Mouse (Mus musculus): ENCODE data around the gene Isg20l2. TPM values are rescaled to one million over a fixed set of nuclear protein-coding genes. Genes with fewer than 3 reads are reported as not detected.
"Not testable (repeated sequence)": the region's sequence is repeated elsewhere in the genome, so short reads cannot be mapped to it uniquely, and the experiment has no call there.

The Isg20l2 gene
- polyA plus RNA-seq (2012; rRNA removed), result 29.2 and 29.4 TPM in 2 replicates

DNA sequence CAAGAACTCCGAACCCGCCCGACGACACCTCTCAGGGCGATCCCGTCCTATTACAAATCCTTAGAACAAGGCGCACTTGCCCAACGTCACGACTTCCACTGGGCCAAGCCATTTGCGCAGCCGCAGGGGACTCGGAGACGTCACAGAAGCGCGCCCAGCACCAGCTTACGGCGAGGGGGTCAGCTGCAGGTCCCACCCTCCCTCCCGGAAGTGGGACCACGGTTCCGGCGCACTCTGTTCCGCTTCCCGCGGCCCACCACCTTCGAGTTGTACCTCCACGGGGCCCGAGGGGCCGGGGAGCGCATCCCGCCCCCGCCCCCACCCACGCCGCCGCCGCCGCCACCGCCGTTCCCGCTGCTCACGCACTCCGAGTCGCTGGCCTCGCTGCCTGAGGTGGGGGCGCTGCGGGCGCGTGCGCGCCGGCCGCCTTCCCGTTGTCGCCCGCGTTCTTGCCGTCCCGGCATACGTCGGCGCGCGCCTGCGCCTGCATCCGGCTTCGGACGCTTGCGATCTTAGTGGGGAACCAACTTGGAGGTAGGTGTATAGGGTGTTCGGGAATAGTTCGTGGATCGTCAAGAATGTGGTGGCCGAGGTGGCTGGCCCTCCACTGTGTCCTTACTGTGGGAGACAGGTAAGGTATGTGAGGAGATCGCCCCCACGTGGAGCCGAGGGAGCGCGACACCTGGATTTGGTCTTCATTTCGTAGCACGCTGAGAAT, at the start of gene Isg20l2, which contains the start of gene Rrnad1:
Isg20l2 (plus strand) TSS at position 237 of the 718 bp plus-strand sequence.
Rrnad1 (minus strand) TSS at position 640 of the 718 bp plus-strand sequence.
- TF ChIP-seq CTCF (IDR thresholded peaks at IDR 0.05; ENCODE audit: borderline replicate concordance, extremely low read depth, insufficient read depth, insufficient read length) (peak; percentile 71), POLR2A (IDR thresholded peaks at IDR 0.05; ENCODE audit: borderline replicate concordance, extremely low read depth, insufficient read depth, insufficient read length, poor library complexity, severe bottlenecking) (peak; percentile 23; the same call in 1 of the 2 replicates)
- DNase-seq (ENCODE audit: low read depth), result peak; percentile 100

- DNase-seq (ENCODE audit: low read depth), result peak; percentile 3
- TF ChIP-seq POLR2A (IDR thresholded peaks at IDR 0.05; ENCODE audit: borderline replicate concordance, extremely low read depth, insufficient read depth, insufficient read length, poor library complexity, severe bottlenecking) (no peak), CTCF (IDR thresholded peaks at IDR 0.05; ENCODE audit: borderline replicate concordance, extremely low read depth, insufficient read depth, insufficient read length) (no peak)
Measured at GRCm38 (mm10) chr3:87884291-87884690, 45.8 kb upstream of the Isg20l2 start.

DNA sequence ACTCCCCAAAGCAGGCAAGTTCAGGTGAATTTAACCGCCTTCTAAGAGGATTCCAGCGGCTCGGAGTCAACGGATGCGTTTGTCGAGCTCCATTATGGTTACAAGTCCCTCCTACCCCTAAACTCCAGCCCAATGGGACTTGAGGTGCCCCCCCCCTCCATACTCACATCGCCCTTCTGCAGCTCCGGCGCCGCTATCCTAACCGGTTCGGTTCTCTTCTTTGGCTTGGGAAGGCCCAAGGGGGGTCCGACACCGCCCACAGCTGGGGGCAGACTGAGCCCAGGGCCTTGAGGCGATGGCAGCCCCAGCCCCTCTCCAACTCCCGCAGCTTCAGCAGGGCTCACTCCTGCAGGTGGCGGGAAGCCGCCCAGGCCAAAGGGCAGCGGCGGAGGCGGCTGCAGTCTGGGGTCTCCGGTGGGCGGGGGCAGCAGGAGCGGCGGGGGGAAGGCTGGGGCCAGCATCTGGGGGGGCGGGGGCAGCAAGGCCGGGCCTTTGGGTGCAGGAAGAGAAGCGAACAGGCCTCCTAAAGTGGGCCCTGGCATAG, 45.3 kb upstream of the Isg20l2 start:
- no peak for TF ChIP-seq POLR2A (IDR thresholded peaks at IDR 0.05; ENCODE audit: borderline replicate concordance, extremely low read depth, insufficient read depth, insufficient read length, poor library complexity, severe bottlenecking)
- TF ChIP-seq CTCF (IDR thresholded peaks at IDR 0.05; ENCODE audit: borderline replicate concordance, extremely low read depth, insufficient read depth, insufficient read length), result no peak
- peak; percentile 54 for DNase-seq (ENCODE audit: low read depth)

DNA sequence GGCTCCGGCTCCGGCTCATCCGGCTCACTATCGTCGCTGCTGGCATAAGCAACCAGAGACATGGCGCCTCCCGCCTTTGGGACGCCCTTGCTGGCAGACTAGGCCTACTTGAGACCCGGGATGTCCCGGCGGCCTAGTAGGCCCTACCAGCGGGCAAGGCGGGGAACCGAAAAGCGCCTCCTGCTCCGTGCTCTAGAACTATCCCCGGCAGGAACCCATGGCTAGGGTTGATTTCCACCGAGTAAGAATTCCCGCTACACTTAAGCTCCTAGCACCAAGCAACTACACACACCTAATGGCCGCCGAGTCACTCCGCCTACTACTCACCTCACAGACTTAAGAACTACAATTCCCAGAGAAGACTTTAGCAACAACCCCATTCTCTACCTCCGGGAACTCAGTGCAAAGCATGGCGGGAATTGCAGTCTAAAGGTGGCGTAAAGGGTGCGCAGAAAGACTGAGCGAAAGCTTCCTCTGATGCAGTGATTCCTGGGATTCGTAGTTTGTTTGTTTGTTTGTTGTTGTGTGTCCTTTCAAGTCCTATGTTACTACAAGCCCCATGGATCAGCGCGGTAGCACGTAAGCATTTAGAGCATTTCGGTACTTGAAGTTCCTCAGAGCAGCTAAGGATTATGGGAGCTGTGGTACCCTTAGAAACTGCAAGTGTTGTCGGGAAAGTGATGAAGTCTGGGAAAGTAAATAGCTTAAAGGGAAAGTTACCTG, 44.7 kb upstream of the Isg20l2 start, which contains the start of gene Prcc:
Prcc (minus strand) TSS at position 328 of the 723 bp plus-strand sequence.
- peak; percentile 100 for DNase-seq (ENCODE audit: low read depth)

DNA sequence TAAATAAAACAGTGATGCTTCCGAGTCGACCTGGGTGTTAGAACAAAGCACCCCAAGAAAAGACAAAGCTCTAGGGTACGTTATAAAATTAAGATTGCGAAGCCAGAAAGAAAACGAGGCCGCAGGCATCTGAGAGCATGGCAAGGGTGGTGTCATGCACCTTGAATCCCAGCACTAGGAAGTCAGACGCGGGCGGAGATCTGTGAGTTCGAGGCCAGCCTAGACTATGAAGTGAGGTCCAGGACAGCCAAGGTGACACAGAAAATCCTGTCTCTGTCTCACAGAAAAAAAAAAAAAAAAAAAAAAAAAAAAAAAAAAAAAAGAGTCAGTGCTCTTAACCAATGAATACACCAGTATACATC, 44.1 kb upstream of the Isg20l2 start:
- TF ChIP-seq POLR2A (IDR thresholded peaks at IDR 0.05; ENCODE audit: borderline replicate concordance, extremely low read depth, insufficient read depth, insufficient read length, poor library complexity, severe bottlenecking) (no peak), CTCF (IDR thresholded peaks at IDR 0.05; ENCODE audit: borderline replicate concordance, extremely low read depth, insufficient read depth, insufficient read length) (no peak)
- no peak for DNase-seq (ENCODE audit: low read depth)

More for the DNA sequence above, 44.7 kb upstream of the Isg20l2 start, which contains the start of gene Prcc:
- no peak for TF ChIP-seq CTCF (IDR thresholded peaks at IDR 0.05; ENCODE audit: borderline replicate concordance, extremely low read depth, insufficient read depth, insufficient read length)
- peak; percentile 34; the same call in 1 of the 2 replicates for TF ChIP-seq POLR2A (IDR thresholded peaks at IDR 0.05; ENCODE audit: borderline replicate concordance, extremely low read depth, insufficient read depth, insufficient read length, poor library complexity, severe bottlenecking)

DNA sequence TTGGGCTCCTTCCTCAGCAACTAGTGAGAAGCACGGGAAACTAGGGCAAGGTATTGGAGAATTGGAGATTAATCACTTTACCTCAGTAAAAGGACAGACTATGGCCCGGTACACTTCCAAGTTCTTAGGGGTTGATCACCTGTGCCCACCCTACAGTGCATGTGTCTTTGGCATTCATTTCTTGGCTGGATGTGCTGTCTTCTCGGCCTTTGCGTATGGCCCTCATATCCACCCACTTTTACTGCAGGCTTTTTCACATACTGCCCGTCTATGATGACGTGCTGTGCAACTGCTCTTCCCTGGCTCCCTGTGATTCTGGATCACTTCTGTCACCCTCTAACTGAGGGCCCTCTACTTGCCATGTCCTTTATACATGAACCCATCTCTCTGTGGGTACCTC, 43.7 kb upstream of the Isg20l2 start:
- DNase-seq (ENCODE audit: low read depth), result no peak

DNA sequence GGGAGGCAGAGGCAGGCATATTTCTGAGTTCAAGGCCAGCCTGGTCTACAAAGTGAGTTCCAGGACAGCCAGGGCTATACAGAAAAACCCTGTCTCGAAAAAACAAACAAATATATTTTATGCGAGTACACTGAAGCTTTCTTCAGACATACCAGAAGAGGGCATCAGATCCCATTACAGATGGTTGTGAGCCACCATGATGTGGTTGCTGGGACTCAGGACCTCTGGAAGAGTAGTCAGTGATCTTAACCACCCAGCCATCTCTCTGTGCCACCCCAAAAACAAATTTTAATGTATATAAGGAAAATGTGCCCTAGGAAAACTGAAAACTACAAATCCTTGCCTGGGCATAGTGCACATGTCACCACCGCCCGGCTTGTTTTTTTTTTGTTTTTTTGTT, 42.7 kb upstream of the Isg20l2 start:
- not testable (repeated sequence) for DNase-seq (ENCODE audit: low read depth)

More for the DNA sequence above, 43.7 kb upstream of the Isg20l2 start:
- no peak for TF ChIP-seq CTCF (IDR thresholded peaks at IDR 0.05; ENCODE audit: borderline replicate concordance, extremely low read depth, insufficient read depth, insufficient read length)
- TF ChIP-seq POLR2A (IDR thresholded peaks at IDR 0.05; ENCODE audit: borderline replicate concordance, extremely low read depth, insufficient read depth, insufficient read length, poor library complexity, severe bottlenecking), result no peak

GRCm38 (mm10) chr3:87891481-87891880, 38.6 kb upstream of the Isg20l2 start:
- no peak for TF ChIP-seq POLR2A (IDR thresholded peaks at IDR 0.05; ENCODE audit: borderline replicate concordance, extremely low read depth, insufficient read depth, insufficient read length, poor library complexity, severe bottlenecking)
- TF ChIP-seq CTCF (IDR thresholded peaks at IDR 0.05; ENCODE audit: borderline replicate concordance, extremely low read depth, insufficient read depth, insufficient read length), result no peak
- DNase-seq (ENCODE audit: low read depth), result no peak

DNA sequence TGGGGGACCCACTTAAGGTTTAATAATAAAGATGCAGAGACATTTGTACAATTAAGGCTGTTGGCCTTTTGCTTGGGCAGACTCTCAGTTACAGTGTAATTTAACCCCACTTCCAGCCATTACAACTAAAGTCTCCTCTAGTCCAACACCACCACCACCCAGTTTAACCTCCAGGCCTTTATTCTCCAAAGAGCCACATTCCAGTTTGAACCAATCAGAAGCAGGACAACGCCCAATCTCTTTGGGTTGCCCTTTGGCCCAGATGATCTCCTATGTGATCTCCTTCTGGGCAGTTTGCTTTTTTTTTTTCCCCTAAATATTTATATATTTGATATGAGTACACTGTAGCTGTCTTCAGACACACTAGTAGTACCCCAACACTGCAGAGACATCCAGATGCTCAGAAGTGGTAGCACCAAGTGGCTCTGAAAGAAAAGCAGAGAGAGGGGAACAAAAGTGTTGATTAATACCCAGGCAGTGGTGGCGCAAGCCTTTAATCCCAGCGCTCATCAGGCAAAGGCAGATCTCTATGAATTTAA, 36.7 kb upstream of the Isg20l2 start:
- TF ChIP-seq CTCF (IDR thresholded peaks at IDR 0.05; ENCODE audit: borderline replicate concordance, extremely low read depth, insufficient read depth, insufficient read length), result no peak
- TF ChIP-seq POLR2A (IDR thresholded peaks at IDR 0.05; ENCODE audit: borderline replicate concordance, extremely low read depth, insufficient read depth, insufficient read length, poor library complexity, severe bottlenecking), result no peak
- DNase-seq (ENCODE audit: low read depth), result no peak

- DNase-seq (ENCODE audit: low read depth), result no peak
- no peak for TF ChIP-seq POLR2A (IDR thresholded peaks at IDR 0.05; ENCODE audit: borderline replicate concordance, extremely low read depth, insufficient read depth, insufficient read length, poor library complexity, severe bottlenecking)
- TF ChIP-seq CTCF (IDR thresholded peaks at IDR 0.05; ENCODE audit: borderline replicate concordance, extremely low read depth, insufficient read depth, insufficient read length), result no peak
Measured at GRCm38 (mm10) chr3:87899266-87899665, 30.8 kb upstream of the Isg20l2 start.

GRCm38 (mm10) chr3:87899776-87900175, 30.3 kb upstream of the Isg20l2 start:
- no peak for DNase-seq (ENCODE audit: low read depth)
- TF ChIP-seq CTCF (IDR thresholded peaks at IDR 0.05; ENCODE audit: borderline replicate concordance, extremely low read depth, insufficient read depth, insufficient read length), result no peak
- TF ChIP-seq POLR2A (IDR thresholded peaks at IDR 0.05; ENCODE audit: borderline replicate concordance, extremely low read depth, insufficient read depth, insufficient read length, poor library complexity, severe bottlenecking), result no peak
